Mouse (Mus musculus) C2C12 (cell line): ENCODE measurements around the gene Fam13c.

Experiments used
- CTCF ChIP-seq: IDR thresholded peaks from one replicate; pipeline ENCODE4 v1.5.1; 2011; ENCODE audit not compliant: control insufficient read depth, insufficient read depth, insufficient read length
- USF1 ChIP-seq: IDR thresholded peaks from one replicate; pipeline ENCODE4 v1.6.1; 2011; ENCODE audit warnings: low read depth, mild to moderate bottlenecking, control low read depth, moderate library complexity

DNA sequence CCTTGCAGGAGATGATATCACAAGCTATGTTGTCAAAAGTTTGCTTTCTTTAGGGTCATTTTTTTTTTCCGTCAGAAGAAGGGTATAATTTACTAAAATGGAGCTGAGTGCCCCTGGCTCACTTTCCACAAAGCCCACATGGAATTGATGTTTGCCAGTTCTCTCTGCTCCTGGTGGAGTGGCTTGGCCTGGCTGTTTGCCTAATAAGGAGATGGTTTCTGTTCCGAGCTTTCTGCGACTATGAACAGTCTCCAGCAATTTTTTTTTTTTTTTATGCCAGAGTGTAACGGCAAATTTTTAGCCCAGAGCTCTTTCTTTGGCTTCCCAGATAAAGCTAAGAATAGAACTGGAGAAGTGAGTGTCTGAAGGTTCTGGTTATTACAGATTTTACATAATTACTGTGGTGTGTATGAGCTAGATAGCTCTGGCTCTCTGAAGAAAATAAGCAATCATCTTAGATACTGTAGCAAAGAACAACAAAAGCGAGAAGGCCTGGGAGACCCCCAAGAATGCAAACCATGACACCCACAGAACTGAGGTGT is 12.1 kb upstream of the Fam13c start:
- TF ChIP-seq CTCF (no peak), USF1 (no peak)
